Mouse (Mus musculus) left cerebral cortex, adult 2 months (tissue): ENCODE results near the gene Arhgap20. TPM values are rescaled to one million over a fixed set of nuclear protein-coding genes. Genes with fewer than 3 reads are reported as not detected.

Experiments used
- DNase-seq, 2 experiments: peaks; one replicate each; pipeline ENCODE4 v3.0.0; 2021 to 2022; ENCODE audit warnings: low spot score in 2 of 2, mixed read lengths in 1 of 2; ENCODE audit errors: extremely low spot score in 1 of 2
- H3K27ac ChIP-seq: fragments of 200-600 bp; 2 replicates; pipeline ENCODE4 v1.8.1; 2022
- H3K4me3 ChIP-seq: fragments of 200-600 bp; 2 replicates; pipeline ENCODE4 v1.8.1; 2022
- CTCF ChIP-seq: fragments of 200-600 bp; IDR thresholded peaks from 2 replicates; pipeline ENCODE4 v1.8.1; 2022; ENCODE audit warnings: antibody characterized with exemption, mild to moderate bottlenecking, moderate library complexity
- intact Hi-C: fragments of 180-260 bp; cut with DNase I; formaldehyde crosslinking; loops from one replicate; pipeline ENCODE4 v1.15.1; 2025
- long read RNA-seq, 2 experiments: library from polyadenylated mRNA; stranded (forward); transcript quantifications; one replicate each; pipeline ENCODE4 v2.0.0; 2021; ENCODE audit warnings: borderline mapping rate in 2 of 2
- total RNA-seq, 2 experiments: library from RNA; stranded (reverse); gene quantifications; 2 replicates each; pipeline ENCODE4 v1.2.3; 2021

Arhgap20 gene
- 10 to 100 TPM; 77.0 to 89.4 TPM for total RNA-seq
- long read RNA-seq, experiment 1, full-length matches to known transcripts: 30 of 60 reads
- long read RNA-seq, experiment 1, partial matches to known transcripts: 13 of 60 reads
- long read RNA-seq, experiment 1, other reads (novel, unspliced or antisense): 17 of 60 reads
- long read RNA-seq, experiment 2, full-length matches to known transcripts: 11 of 38 reads
- long read RNA-seq, experiment 2, partial matches to known transcripts: 14 of 38 reads
- long read RNA-seq, experiment 2, other reads (novel, unspliced or antisense): 13 of 38 reads

DNA sequence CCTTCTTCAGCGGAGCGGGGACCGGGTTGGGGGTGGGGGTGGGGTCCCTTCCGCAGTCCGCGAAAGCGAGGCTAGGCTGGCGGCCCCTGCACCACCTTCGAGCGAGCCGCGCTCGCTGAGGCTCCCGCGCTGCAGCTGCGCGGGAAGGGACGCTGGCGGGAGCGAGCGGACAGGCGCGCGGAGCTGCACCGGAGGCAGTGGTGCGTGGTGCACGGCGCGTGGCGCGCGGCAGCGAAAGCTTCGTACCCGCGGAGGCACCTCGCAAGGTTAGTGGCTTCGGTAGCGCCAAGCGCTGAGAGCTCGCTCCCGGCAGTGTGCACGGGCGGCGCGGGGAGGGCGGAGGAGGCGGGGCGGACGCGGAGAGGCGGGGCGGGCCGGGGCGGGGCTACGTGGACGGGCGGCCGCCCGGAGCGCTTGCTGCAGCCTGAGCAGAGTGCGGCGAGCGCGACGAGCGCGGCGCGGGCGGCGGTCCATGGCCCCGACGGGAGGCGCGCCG lies at the start of gene Arhgap20:
Gene Arhgap20, plus strand, starts transcription at position 417 of the 496 bp plus-strand sequence.
- intact Hi-C loops: loop anchor here (1.0 to 5.0 kb wide), 7 partner anchors 103 to 430 kb away; no protein-coding TSS in a partner anchor

GRCm38 (mm10) chr9:51718793-51719192 lies 46.3 kb upstream of the Arhgap20 start:
- intact Hi-C loops: no loop called here
- no peak overlapping the region for H3K27ac ChIP-seq
- no peak overlapping the region for H3K4me3 ChIP-seq
- no peak for DNase-seq
- TF ChIP-seq CTCF: no peak; the same call in 1 of the 2 replicates

More for the DNA sequence above, at the start of gene Arhgap20:
- peak; percentile 89 to 92 for DNase-seq
- no peak for TF ChIP-seq CTCF
- Histone ChIP-seq H3K27ac (peak within 1 kb of the TSS; percentile 98), H3K4me3 (peak within 1 kb of the TSS; percentile 96)

GRCm38 (mm10) chr9:51727960-51728359 lies 37.2 kb upstream of the Arhgap20 start:
- H3K27ac ChIP-seq: no peak overlapping the region
- no peak for TF ChIP-seq CTCF
- no peak for DNase-seq
- H3K4me3 ChIP-seq: no peak overlapping the region
- intact Hi-C loops: no loop called here

DNA sequence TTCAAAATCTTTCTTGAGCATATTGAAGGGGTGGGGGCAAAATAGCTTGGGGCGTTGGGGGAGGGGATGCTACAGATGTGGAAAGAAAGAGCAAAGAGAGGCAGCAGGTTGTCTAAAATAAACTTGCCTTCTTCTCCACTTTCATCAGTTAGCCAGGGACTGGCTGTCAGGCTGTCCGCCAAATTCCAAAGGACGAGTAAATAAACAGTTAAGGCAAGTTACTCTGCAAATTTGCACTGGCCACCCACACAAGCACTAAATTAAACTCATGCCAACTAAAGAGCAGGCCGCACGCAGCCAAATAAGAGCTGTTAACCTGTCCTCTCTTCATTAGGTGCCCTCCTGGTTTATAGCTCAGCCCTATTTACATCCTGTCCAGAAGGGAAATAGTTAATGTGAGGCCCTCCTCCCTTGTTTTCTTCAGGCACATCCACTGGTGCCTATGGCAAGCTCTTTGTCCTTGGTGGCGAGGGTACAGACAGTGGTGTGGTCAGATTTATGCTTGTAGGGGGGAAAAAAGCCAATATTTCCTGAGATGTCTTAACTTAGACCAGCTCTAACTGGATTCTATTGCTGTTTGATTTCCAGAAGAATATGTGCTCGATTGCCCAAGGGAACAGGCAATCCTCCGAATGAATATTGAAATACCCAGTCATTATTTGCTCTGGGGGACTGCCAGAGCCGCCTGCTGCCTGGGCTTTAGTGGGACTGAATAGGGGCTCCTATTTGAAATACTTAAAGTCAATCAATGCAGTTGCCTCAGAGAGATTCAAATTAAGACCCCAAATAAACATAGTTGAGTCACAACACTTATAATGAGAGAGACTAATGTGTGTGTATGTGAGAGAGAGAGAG lies 29.7 kb upstream of the Arhgap20 start:
- DNase-seq: no peak
- TF ChIP-seq CTCF: no peak

DNA sequence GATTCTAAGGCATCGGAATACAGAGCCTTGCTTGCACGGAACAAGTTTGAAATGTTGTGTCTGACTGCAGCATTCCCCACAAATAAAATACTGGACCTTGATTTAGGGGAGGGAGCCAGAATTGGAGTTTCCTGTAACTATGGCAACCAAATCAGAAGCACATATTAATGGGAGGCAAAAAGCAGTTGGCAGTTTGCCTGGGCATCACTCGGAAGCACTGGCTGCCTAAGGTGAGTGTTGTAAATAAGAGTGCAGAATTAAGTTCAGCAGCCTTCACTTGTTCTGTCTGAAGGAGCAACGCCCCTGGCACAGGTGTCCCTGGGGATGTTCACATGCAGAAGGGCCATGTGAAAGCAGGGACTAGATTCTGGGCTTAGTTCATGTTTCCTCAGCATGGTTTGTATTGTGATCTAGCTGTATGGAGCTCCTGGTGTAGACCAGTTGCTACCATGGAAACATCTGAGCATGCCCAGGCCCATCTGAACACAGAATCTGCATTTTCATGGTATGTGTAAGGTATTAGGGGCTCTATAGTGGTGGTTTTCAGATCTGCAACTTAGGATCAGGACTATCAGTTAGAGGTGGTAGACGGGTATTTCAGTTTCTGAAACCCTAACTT lies 28.3 kb upstream of the Arhgap20 start:
- peak in 1 of 2 experiments; percentile 16 for DNase-seq
- no peak for TF ChIP-seq CTCF
- no peak overlapping the region for H3K4me3 ChIP-seq
- no peak overlapping the region for H3K27ac ChIP-seq
- intact Hi-C loops: no loop called here

More for the DNA sequence above, 29.7 kb upstream of the Arhgap20 start:
- intact Hi-C loops: no loop called here
- H3K4me3 ChIP-seq: no peak overlapping the region
- H3K27ac ChIP-seq: no peak overlapping the region

GRCm38 (mm10) chr9:51738349-51738748 lies 26.8 kb upstream of the Arhgap20 start:
- no peak overlapping the region for H3K27ac ChIP-seq
- intact Hi-C loops: no loop called here
- no peak for TF ChIP-seq CTCF
- H3K4me3 ChIP-seq: no peak overlapping the region
- no peak for DNase-seq

- DNase-seq: no peak
- intact Hi-C loops: no loop called here
- Histone ChIP-seq H3K4me3 (no peak overlapping the region), H3K27ac (no peak overlapping the region)
- TF ChIP-seq CTCF: no peak
These were observed 25.3 kb upstream of the Arhgap20 start for GRCm38 (mm10) chr9:51739826-51740225.

DNA sequence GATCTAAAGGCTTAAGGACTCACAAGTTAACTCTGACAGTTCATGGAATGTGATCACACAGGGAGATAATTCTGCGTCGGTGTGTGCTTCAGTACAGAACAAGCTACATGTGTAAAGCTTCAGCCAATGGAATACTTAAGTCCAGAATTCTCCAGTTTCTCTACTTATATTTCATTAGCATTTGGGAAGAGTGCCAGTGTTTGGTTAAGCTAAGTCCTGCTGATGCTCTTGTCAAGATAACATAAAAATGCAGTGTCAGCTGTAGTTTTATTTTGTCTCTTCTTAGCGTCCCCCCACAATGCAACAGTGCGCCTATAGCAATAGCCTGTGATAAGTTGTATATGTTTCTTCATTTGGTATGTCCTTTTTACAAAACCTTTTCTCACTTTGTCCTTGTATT lies 15.0 kb upstream of the Arhgap20 start:
- Histone ChIP-seq H3K27ac (no peak overlapping the region), H3K4me3 (no peak overlapping the region)
- no peak for DNase-seq
- intact Hi-C loops: no loop called here
- TF ChIP-seq CTCF: no peak

DNA sequence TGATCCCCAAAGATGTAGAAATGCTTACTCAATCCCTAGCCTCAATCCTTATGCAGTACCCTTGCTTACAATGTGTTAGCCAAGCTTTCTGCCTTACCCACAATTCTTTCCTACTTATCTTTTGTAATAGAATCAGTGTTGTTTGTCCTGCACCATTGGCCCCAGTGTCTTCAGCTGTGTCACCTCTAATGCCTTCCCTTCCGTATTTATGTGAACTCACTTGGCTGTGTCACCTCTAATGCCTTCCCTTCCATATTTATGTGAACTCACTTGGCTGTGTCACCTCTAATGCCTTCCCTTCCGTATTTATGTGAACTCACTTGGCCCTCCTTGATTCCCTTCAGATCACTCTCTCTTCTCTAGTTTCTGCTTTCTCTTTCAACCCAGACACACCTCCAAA lies 4.1 kb upstream of the Arhgap20 start:
- intact Hi-C loops: loop anchor here (5.0 kb wide), 2 partner anchors 99 to 339 kb away; no protein-coding TSS in a partner anchor
- Histone ChIP-seq H3K4me3 (no peak overlapping the region), H3K27ac (no peak overlapping the region)
- DNase-seq: no peak
- TF ChIP-seq CTCF: no peak

DNA sequence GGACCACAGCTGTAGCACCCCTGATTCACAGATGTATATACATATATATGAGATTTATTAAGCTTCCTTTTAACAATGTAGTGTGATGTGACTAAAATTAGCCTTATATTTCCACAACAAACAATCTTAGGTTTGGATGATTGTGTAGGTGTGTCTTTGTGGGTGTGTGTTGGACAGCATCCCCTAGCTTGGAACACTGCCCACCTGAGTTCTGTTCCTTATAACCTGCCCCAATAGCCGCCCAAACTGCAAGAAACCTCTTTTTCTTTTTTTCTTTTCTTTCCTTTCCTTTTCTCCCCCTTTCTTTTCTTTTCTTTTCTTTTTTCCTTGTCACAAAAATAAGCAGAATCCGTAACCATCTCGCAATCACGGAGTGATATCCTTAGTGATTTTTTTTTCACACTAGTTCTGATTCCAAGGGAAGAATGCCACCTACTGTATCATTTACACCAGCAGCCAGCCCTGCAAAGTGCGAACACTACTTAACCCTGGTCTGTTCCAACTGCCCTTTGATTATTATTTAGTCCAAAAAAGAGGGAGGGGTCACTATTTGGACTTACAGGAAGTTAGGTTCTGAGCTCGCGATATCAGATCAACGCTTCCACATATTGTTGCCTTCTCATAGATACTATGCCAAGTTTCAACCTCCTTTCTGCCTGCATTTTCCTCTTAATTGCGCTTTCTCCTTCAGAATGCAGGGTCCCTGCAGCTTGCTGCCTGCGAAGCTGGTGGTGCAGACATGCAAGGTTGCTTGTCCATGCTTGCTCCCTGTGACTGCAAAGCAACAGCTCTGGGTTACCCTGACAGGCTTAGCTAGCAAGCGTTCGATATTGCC lies 879 bp upstream of the Arhgap20 start:
- no peak for DNase-seq
- peak overlapping the region; percentile 81 for H3K27ac ChIP-seq
- peak; percentile 49 for TF ChIP-seq CTCF

More for the DNA sequence above, 879 bp upstream of the Arhgap20 start:
- intact Hi-C loops: loop anchor here (1.0 to 5.0 kb wide), 5 partner anchors 102 to 429 kb away; no protein-coding TSS in a partner anchor
- H3K4me3 ChIP-seq: peak overlapping the region; percentile 96
